Mouse (Mus musculus) lung, embryonic 15.5 days (tissue): Measurements from ENCODE around the gene Fbxo2. TPM values are rescaled to one million over a fixed set of nuclear protein-coding genes. Genes with fewer than 3 reads are reported as not detected.
"Not testable (repeated sequence)": the region's sequence is repeated elsewhere in the genome, so short reads cannot be mapped to it uniquely, and the experiment has no call there.

ENCODE experiments used
- ATAC-seq: fragments of 200-750 bp; cut with Nextera tagmentation; 2 replicates; pipeline ENCODE4 v1.8.0; 2017; ENCODE audit warnings: moderate number of reproducible peaks, borderline replicate concordance; ENCODE audit not compliant: low FRiP score, low TSS enrichment; ENCODE audit errors: extremely low read depth
- H3K27ac ChIP-seq: fragments of 300-500 bp; sonication (generic); 2 replicates; pipeline ENCODE4 v1.5.1; 2015; ENCODE audit warnings: moderate library complexity, mild to moderate bottlenecking, inconsistent platforms
- H3K27me3 ChIP-seq: fragments of 300-500 bp; sonication (generic); 2 replicates; pipeline ENCODE4 v1.6.1; 2015; ENCODE audit warnings: inconsistent platforms
- H3K36me3 ChIP-seq: fragments of 300-500 bp; sonication (generic); 2 replicates; pipeline ENCODE4 v1.6.1; 2015; ENCODE audit warnings: inconsistent platforms
- H3K4me1 ChIP-seq: fragments of 300-500 bp; sonication (generic); 2 replicates; pipeline ENCODE4 v1.6.1; 2015; ENCODE audit warnings: inconsistent platforms
- H3K4me2 ChIP-seq: fragments of 300-500 bp; sonication (generic); 2 replicates; pipeline ENCODE4 v1.6.1; 2015; ENCODE audit warnings: inconsistent platforms, mild to moderate bottlenecking, moderate library complexity
- H3K4me3 ChIP-seq: fragments of 300-500 bp; sonication (generic); 2 replicates; pipeline ENCODE4 v1.5.1; 2015; ENCODE audit warnings: mild to moderate bottlenecking, inconsistent platforms
- H3K9ac ChIP-seq: fragments of 300-500 bp; sonication (generic); 2 replicates; pipeline ENCODE4 v1.6.1; 2015; ENCODE audit warnings: inconsistent platforms
- H3K9me3 ChIP-seq: fragments of 300-500 bp; sonication (generic); 2 replicates; pipeline ENCODE4 v1.6.1; 2016; ENCODE audit warnings: inconsistent platforms
- WGBS: fragments of 180-500 bp; shearing (Covaris S2); methylation state at CpG from one replicate; pipeline ENCODE4 v1.1.7; 2015; 5-methylcytosine and 5-hydroxymethylcytosine counted together
- polyA plus RNA-seq: library from polyadenylated mRNA; unstranded; fragments of >200 nt; fragmentation: Nextera tagmentation; extraction: Ambion mirVana; gene quantifications from 2 replicates; pipeline ENCODE4 v1.2.1, GENCODE M21; 2015

Fbxo2 gene
- polyA plus RNA-seq, 1 experiment from 2014 or later = 1.0 TPM

- 36% methylated on average over 8 of the region's 8 CpGs for WGBS
- ATAC-seq = no peak
- peaks cover 9% of the 10 kb centered on the region; the same call in 1 of the 2 replicates for H3K27me3 ChIP-seq
Measured at GRCm38 (mm10) chr4:148182363-148182762, 21.9 kb downstream of the Fbxo2 start.

GRCm38 (mm10) chr4:148184564-148184963 lies 24.1 kb downstream of the Fbxo2 start:
- 68% methylated on average over 9 of the region's 9 CpGs for WGBS
- no peak for ATAC-seq

More at GRCm38 (mm10) chr4:148182363-148182762, 21.9 kb downstream of the Fbxo2 start:
- no peaks in the 10 kb centered on the region for H3K4me1 ChIP-seq
- H3K9me3 ChIP-seq = no peaks in the 10 kb centered on the region
- no peaks in the 10 kb centered on the region for H3K36me3 ChIP-seq
- no peak overlapping the region for H3K9ac ChIP-seq
- no peak overlapping the region for H3K27ac ChIP-seq
- no peak overlapping the region for H3K4me3 ChIP-seq
- H3K4me2 ChIP-seq = no peak overlapping the region

DNA sequence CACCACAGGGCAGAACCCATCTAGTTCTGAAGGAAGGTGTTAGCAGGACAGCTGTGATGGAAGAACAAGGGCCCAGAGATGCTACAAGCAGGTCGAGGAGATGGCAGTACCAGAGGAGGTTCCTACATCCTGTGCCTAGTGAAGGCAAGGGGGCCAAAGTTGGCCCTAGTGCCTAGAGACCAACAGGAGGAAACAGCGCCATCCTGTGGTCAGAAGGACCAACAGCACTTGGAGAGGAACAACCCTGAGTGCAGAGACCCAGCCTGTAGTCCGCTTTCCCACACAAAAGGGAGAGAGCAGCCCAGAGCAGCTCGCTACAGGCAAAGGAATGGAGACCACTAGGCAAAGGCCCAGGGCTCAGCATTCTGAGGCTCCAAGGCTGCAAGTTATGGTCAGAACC lies 25.4 kb downstream of the Fbxo2 start:
- Histone ChIP-seq H3K9ac (no peak overlapping the region), H3K9me3 (no peaks in the 10 kb centered on the region), H3K36me3 (no peaks in the 10 kb centered on the region), H3K4me1 (no peaks in the 10 kb centered on the region), H3K27ac (no peak overlapping the region), H3K27me3 (no peaks in the 10 kb centered on the region), H3K4me2 (no peak overlapping the region), H3K4me3 (no peak overlapping the region)
- no peak for ATAC-seq
- WGBS = 63% methylated on average over 4 of the region's 4 CpGs

More at GRCm38 (mm10) chr4:148184564-148184963, 24.1 kb downstream of the Fbxo2 start:
- Histone ChIP-seq H3K27ac (no peak overlapping the region), H3K4me3 (no peak overlapping the region), H3K4me2 (no peak overlapping the region), H3K9me3 (no peaks in the 10 kb centered on the region), H3K4me1 (no peaks in the 10 kb centered on the region), H3K27me3 (no peaks in the 10 kb centered on the region), H3K9ac (no peak overlapping the region), H3K36me3 (no peaks in the 10 kb centered on the region)

- not testable (repeated sequence) for H3K27ac ChIP-seq, H3K9me3 ChIP-seq, H3K4me3 ChIP-seq, ATAC-seq, H3K27me3 ChIP-seq, H3K9ac ChIP-seq, H3K36me3 ChIP-seq, H3K4me1 ChIP-seq, H3K4me2 ChIP-seq
- WGBS = 88% methylated on average over 1 of the region's 1 CpGs
Measured at GRCm38 (mm10) chr4:148188767-148189166, 28.3 kb downstream of the Fbxo2 start.

GRCm38 (mm10) chr4:148192707-148193245 lies 32.4 kb downstream of the Fbxo2 start:
- no peak for ATAC-seq

DNA sequence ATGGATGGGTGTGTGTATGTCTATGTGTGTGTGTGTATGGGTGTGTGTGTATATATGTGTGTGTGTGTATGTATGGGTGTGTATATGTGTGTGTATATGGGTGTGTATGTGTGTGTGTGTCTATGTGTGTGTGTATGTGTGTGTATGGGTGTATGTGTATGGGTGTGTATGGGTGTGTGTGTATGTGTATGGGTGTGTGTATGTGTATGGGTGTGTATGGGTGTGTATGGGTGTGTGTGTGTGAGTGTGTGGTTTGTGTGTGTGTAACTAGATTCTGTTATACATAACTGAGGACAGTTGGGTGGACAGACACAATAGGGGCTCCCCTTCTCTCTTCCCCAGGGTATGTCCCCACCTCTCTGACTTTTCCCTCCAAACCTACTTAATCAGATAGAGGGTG lies 34.0 kb downstream of the Fbxo2 start:
- no peaks in the 10 kb centered on the region for H3K36me3 ChIP-seq
- H3K4me2 ChIP-seq = no peak overlapping the region
- no peak; the same call in 1 of the 2 replicates for ATAC-seq
- H3K27ac ChIP-seq = no peak overlapping the region
- H3K27me3 ChIP-seq = no peaks in the 10 kb centered on the region
- no peak overlapping the region for H3K9ac ChIP-seq
- no peak overlapping the region for H3K4me3 ChIP-seq
- no peaks in the 10 kb centered on the region for H3K9me3 ChIP-seq
- H3K4me1 ChIP-seq = no peaks in the 10 kb centered on the region

More at GRCm38 (mm10) chr4:148192707-148193245, 32.4 kb downstream of the Fbxo2 start:
- H3K9ac ChIP-seq = no peak overlapping the region
- no peak overlapping the region for H3K4me2 ChIP-seq
- H3K36me3 ChIP-seq = no peaks in the 10 kb centered on the region
- H3K27me3 ChIP-seq = no peaks in the 10 kb centered on the region
- no peaks in the 10 kb centered on the region for H3K9me3 ChIP-seq
- no peaks in the 10 kb centered on the region for H3K4me1 ChIP-seq
- no peak overlapping the region for H3K27ac ChIP-seq
- 25% methylated on average over 11 of the region's 11 CpGs for WGBS
- H3K4me3 ChIP-seq = no peak overlapping the region

DNA sequence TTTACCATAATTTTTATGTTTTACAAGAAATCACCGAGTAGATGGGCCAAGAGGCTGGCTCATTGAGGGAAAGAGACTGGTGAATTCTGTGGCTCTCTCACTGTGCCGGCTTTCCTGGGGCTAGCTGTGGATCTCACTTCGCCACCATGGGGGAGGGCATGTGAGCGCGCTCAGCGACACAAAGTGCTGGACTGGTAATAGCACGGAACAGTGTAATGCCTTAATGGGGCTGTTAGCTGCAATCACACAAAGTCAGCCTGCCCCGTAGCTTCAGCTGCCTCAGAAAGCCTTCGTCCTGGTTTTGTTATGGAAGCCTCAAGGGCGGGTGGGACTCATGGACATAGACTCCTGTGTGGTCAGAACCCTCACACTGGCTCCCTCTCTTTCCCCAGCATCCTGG lies 38.3 kb downstream of the Fbxo2 start:
- Histone ChIP-seq H3K4me3 (no peak overlapping the region), H3K9me3 (no peaks in the 10 kb centered on the region), H3K27me3 (no peaks in the 10 kb centered on the region), H3K4me1 (no peaks in the 10 kb centered on the region), H3K36me3 (no peaks in the 10 kb centered on the region), H3K4me2 (no peak overlapping the region), H3K27ac (no peak overlapping the region), H3K9ac (no peak overlapping the region)
- WGBS = 58% methylated on average over 10 of the region's 10 CpGs
- ATAC-seq = no peak

DNA sequence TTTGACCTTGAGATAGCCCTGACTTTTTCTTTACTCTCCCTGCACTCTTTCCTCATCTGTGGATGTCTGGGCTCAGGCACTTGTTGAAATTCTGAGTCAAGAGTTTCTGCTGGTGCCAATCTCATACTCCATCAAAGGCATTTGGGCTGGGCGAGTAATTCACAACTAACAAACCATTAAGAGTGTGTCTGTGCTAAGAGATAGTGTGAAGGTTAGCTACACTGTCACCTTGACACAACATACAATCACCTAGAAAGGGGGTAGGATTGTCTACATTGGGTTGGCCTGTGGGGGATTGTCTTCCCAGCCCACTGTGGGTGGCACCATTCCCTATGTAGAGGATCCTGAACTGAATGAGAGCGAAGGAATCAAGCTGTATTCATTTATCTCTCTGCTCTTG lies 43.1 kb downstream of the Fbxo2 start:
- WGBS = 72% methylated on average over 2 of the region's 2 CpGs
- no peak for ATAC-seq
- no peak overlapping the region for H3K27ac ChIP-seq
- H3K36me3 ChIP-seq = no peaks in the 10 kb centered on the region
- H3K27me3 ChIP-seq = no peaks in the 10 kb centered on the region
- no peaks in the 10 kb centered on the region for H3K9me3 ChIP-seq
- H3K9ac ChIP-seq = no peak overlapping the region
- H3K4me1 ChIP-seq = no peaks in the 10 kb centered on the region
- H3K4me3 ChIP-seq = no peak overlapping the region
- no peak overlapping the region for H3K4me2 ChIP-seq

DNA sequence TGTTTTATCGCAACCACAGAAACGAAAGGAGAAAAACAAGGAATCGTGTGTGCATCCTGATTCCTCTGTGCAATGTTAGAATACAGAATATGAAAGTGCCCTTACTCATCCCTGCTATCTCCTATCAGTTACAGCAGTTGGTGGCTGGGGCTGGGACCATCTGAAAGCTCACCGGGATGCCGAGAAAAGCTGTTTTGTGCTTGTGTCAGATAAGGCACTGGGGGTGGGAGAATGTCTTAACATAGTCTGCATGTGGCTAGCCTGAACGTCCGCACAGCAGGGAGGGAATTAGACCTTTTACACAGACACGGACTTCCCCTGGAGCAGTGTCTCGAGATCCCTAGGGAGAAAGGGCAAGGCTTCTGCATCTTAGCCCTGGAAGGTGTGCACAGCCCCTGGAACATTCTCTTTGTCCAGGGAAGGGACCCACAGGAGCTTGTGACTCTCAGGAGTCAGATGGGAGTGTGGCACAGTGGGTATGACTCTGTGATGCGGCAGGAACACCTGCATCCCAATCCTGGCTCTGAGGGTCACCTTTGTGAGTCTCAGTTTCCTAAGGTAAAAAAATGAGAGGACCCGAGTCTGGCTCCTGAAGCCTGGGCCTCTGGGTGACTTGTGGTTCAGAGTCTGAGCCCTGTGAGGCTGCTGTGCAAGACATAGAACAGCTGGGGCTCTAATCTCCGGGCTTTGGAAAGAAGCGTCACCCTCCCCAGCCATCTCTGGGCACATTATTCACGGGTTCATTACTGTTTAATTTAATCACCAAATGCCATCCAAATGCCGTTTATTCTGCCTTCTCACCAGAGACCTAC lies 43.8 kb downstream of the Fbxo2 start:
- no peak for ATAC-seq
- H3K9me3 ChIP-seq = no peaks in the 10 kb centered on the region
- H3K9ac ChIP-seq = no peak overlapping the region
- no peak overlapping the region for H3K4me2 ChIP-seq
- H3K36me3 ChIP-seq = no peaks in the 10 kb centered on the region
- H3K27ac ChIP-seq = no peak overlapping the region
- no peaks in the 10 kb centered on the region for H3K27me3 ChIP-seq
- no peak overlapping the region for H3K4me3 ChIP-seq
- 46% methylated on average over 15 of the region's 15 CpGs for WGBS
- no peaks in the 10 kb centered on the region for H3K4me1 ChIP-seq

DNA sequence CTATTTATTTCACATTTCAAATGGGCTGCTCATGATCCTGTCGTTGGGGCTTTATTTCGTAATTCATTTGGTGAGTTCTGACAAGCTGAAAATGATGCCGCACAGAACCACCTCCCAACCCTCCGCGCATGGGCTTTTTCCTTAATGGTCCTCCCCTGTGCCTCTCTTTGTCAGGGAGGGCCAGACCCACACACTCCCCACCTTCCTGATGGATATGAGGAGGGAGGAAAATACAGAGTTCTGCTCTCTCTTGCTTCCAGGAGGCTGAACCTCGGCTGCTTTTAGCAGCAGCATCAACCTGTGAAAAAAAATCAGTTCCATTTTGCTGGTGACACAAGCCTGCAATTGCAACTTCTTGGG lies 44.4 kb downstream of the Fbxo2 start:
- H3K4me2 ChIP-seq = no peak overlapping the region
- no peak overlapping the region for H3K27ac ChIP-seq
- no peak for ATAC-seq
- H3K4me3 ChIP-seq = no peak overlapping the region
- no peaks in the 10 kb centered on the region for H3K4me1 ChIP-seq
- 40% methylated on average over 6 of the region's 6 CpGs for WGBS
- H3K9ac ChIP-seq = no peak overlapping the region
- H3K9me3 ChIP-seq = no peaks in the 10 kb centered on the region
- H3K27me3 ChIP-seq = no peaks in the 10 kb centered on the region
- H3K36me3 ChIP-seq = no peaks in the 10 kb centered on the region

GRCm38 (mm10) chr4:148214460-148215136 lies 54.2 kb downstream of the Fbxo2 start:
- Histone ChIP-seq H3K9ac (no peak overlapping the region), H3K27ac (no peak overlapping the region), H3K36me3 (no peaks in the 10 kb centered on the region), H3K4me3 (no peak overlapping the region), H3K4me2 (no peak overlapping the region), H3K9me3 (no peaks in the 10 kb centered on the region), H3K4me1 (no peaks in the 10 kb centered on the region), H3K27me3 (no peaks in the 10 kb centered on the region)
- ATAC-seq = no peak
- 49% methylated on average over 5 of the region's 5 CpGs for WGBS

- no peak overlapping the region for H3K9ac ChIP-seq
- no peaks in the 10 kb centered on the region for H3K9me3 ChIP-seq
- H3K4me1 ChIP-seq = no peaks in the 10 kb centered on the region
- H3K4me2 ChIP-seq = no peak overlapping the region
- no peak overlapping the region for H3K4me3 ChIP-seq
- no peak for ATAC-seq
- H3K27ac ChIP-seq = no peak overlapping the region
- H3K27me3 ChIP-seq = no peaks in the 10 kb centered on the region
- H3K36me3 ChIP-seq = no peaks in the 10 kb centered on the region
- 31% methylated on average over 11 of the region's 11 CpGs for WGBS
Measured at GRCm38 (mm10) chr4:148215264-148215900, 55.0 kb downstream of the Fbxo2 start.
